Mouse (Mus musculus) small intestine, adult 2 months (tissue): ENCODE results near the gene Ppp1ca.

Experiments used
- CTCF ChIP-seq: fragments of 200-500 bp; IDR thresholded peaks from 2 replicates; pipeline ENCODE4 v1.5.1; 2012; ENCODE audit warnings: low read depth, mild to moderate bottlenecking, control low read depth, inconsistent platforms, low read length, moderate library complexity, mixed read lengths; ENCODE audit not compliant: insufficient replicate concordance, insufficient read length; ENCODE audit errors: extremely low read depth
- POLR2A ChIP-seq: fragments of 200-500 bp; IDR thresholded peaks from 2 replicates; pipeline ENCODE4 v1.6.1; 2012; ENCODE audit warnings: low read depth, mild to moderate bottlenecking, control low read depth, inconsistent platforms, low read length, moderate library complexity

- no peak for TF ChIP-seq CTCF
- TF ChIP-seq POLR2A = no peak
These were observed 16.4 kb upstream of the Ppp1ca start, which contains the start of gene Carns1 for GRCm38 (mm10) chr19:4175368-4175947.
